27 mouse cellular contexts compared by ENCODE assay signal in the genomic region with DNA sequence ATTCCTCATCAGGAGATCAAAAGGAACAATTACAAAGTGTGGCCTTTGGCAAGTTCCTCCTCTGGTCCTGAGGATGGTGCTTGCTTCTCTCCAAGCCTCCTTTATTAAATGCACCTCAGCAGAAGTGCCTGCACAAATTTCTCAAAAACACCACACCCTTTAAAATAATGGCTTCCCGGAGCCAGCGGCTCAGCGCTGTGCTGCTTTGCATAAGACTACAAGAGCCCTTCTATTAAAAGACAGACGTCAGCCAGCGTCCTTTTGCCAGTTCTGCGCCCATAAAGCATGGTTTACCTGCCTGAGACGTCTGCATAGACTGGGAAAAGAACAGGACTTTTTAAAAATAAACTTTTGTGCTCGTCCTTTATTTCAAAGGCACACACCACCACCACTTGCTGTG. TPM values are rescaled to one million over a fixed set of nuclear protein-coding genes. Genes with fewer than 3 reads are reported as not detected.
DNase-seq lines count a peak whose midpoint lies in the region; ATAC-seq and TF ChIP-seq lines count a peak whose summit lies in the region.
"Had no signal": no experiment of that assay in that cellular context is flagged by ENCODE, and none has a peak within 500 bp of the region (broad histone marks: within the 10 kb centered on the region; RNA-seq: fewer than 3 reads in every experiment).

No protein-coding gene starts in this region.

- 63% methylated on average over 8 of the region's 8 CpGs for WGBS in heart, embryonic 14.5 days
- 67% methylated on average over 8 of the region's 8 CpGs for WGBS in heart, embryonic 10.5 days
- WGBS in midbrain, embryonic 14.5 days: 34% methylated on average over 8 of the region's 8 CpGs
- 28% methylated on average over 8 of the region's 8 CpGs for WGBS in midbrain, postnatal 0 days

- TF ChIP-seq CTCF in midbrain, postnatal 0 days (IDR thresholded peaks at IDR 0.05): no peak

- no peak overlapping the region for H3K4me3 ChIP-seq in heart, embryonic 14.5 days (ENCODE audit: control insufficient read depth in 1 of 2, insufficient read depth in 1 of 2, low read depth in 1 of 2, low read length in 2 of 2)
- no peak overlapping the region for H3K4me3 ChIP-seq in heart, embryonic 10.5 days
- H3K4me3 ChIP-seq in midbrain, embryonic 14.5 days (replicated peaks; ENCODE audit: low read depth, low read length): no peak overlapping the region
- H3K4me3 ChIP-seq in midbrain, postnatal 0 days (ENCODE audit: low read depth, low read length): no peak overlapping the region
- H3K4me3 ChIP-seq: embryonic facial prominence, embryonic 12.5 days; forebrain, embryonic 12.5 days; hindbrain, embryonic 10.5 days; intestine, embryonic 15.5 days had no signal

- no peak for DNase-seq in heart, embryonic 10.5 days (ENCODE audit: low spot score)
- peak; percentile 19 for DNase-seq in midbrain, embryonic 14.5 days
- no peak for DNase-seq in midbrain, postnatal 0 days (ENCODE audit: low spot score)
- DNase-seq in R1 (ENCODE audit: low read depth, low spot score): peak; percentile 48
- no peak for DNase-seq in layer of hippocampus, adult 8-10 months (ENCODE audit: low spot score in 2 of 2)
- no peak for DNase-seq in gastrocnemius, postnatal 36 days
- DNase-seq: adrenal gland, adult 8-10 months; cerebellum, adult 11 months; cerebellum, adult 8-10 months; cerebellum, postnatal 14 days; embryo, embryonic 11 days; heart, adult 18-20 months had no signal

- H3K36me3 ChIP-seq in heart, embryonic 14.5 days (ENCODE audit: control insufficient read depth, insufficient read depth, low read length): no peaks in the 10 kb centered on the region
- H3K36me3 ChIP-seq in heart, embryonic 10.5 days: no peaks in the 10 kb centered on the region
- H3K36me3 ChIP-seq in midbrain, embryonic 14.5 days (ENCODE audit: control insufficient read depth, insufficient read depth, low read length): no peaks in the 10 kb centered on the region
- no peaks in the 10 kb centered on the region for H3K36me3 ChIP-seq in midbrain, postnatal 0 days (ENCODE audit: insufficient read depth, low read length)
- H3K36me3 ChIP-seq: embryonic facial prominence, embryonic 12.5 days; forebrain, embryonic 12.5 days; hindbrain, embryonic 10.5 days; intestine, embryonic 15.5 days had no signal

- H3K9me3 ChIP-seq in heart, embryonic 14.5 days (ENCODE audit: control insufficient read depth, low read length): no peaks in the 10 kb centered on the region
- no peaks in the 10 kb centered on the region for H3K9me3 ChIP-seq in heart, embryonic 10.5 days
- H3K9me3 ChIP-seq in midbrain, embryonic 14.5 days (ENCODE audit: control insufficient read depth, low read length): no peaks in the 10 kb centered on the region
- H3K9me3 ChIP-seq in midbrain, postnatal 0 days (ENCODE audit: low read length): no peaks in the 10 kb centered on the region
- H3K9me3 ChIP-seq: embryonic facial prominence, embryonic 12.5 days; forebrain, embryonic 12.5 days; hindbrain, embryonic 10.5 days; intestine, embryonic 15.5 days had no signal

- no peaks in the 10 kb centered on the region for H3K27me3 ChIP-seq in heart, embryonic 14.5 days (ENCODE audit: control insufficient read depth, insufficient read depth, low read length)
- H3K27me3 ChIP-seq in heart, embryonic 10.5 days (ENCODE audit: insufficient read depth, poor library complexity, severe bottlenecking): no peaks in the 10 kb centered on the region
- H3K27me3 ChIP-seq in midbrain, embryonic 14.5 days (ENCODE audit: control insufficient read depth, insufficient read depth, low read length): no peaks in the 10 kb centered on the region
- H3K27me3 ChIP-seq in midbrain, postnatal 0 days (ENCODE audit: insufficient read depth, low read length): no peaks in the 10 kb centered on the region
- H3K27me3 ChIP-seq: embryonic facial prominence, embryonic 12.5 days; forebrain, embryonic 12.5 days; intestine, embryonic 15.5 days; Patski had no signal

- intact Hi-C loops in gastrocnemius, postnatal 36 days (cut with DNase I): no loop called here

- H3K9ac ChIP-seq in heart, embryonic 14.5 days (ENCODE audit: low read length): no peak overlapping the region
- no peak overlapping the region for H3K9ac ChIP-seq in midbrain, embryonic 14.5 days (replicated peaks; ENCODE audit: low read length)
- H3K9ac ChIP-seq in midbrain, postnatal 0 days (replicated peaks; ENCODE audit: low read length, poor library complexity, severe bottlenecking): no peak overlapping the region
- H3K9ac ChIP-seq: embryonic facial prominence, embryonic 12.5 days; forebrain, embryonic 12.5 days; forebrain, postnatal 0 days; hindbrain, embryonic 14.5 days; intestine, embryonic 15.5 days had no signal

- H3K27ac ChIP-seq in heart, embryonic 14.5 days (replicated peaks in 1 of 2; ENCODE audit: control insufficient read depth in 1 of 2, insufficient read depth in 1 of 2, low read depth in 2 of 2, low read length in 2 of 2): no peak overlapping the region
- H3K27ac ChIP-seq in heart, embryonic 10.5 days: no peak overlapping the region
- H3K27ac ChIP-seq in midbrain, embryonic 14.5 days (replicated peaks; ENCODE audit: low read depth, low read length): no peak overlapping the region
- no peak overlapping the region for H3K27ac ChIP-seq in midbrain, postnatal 0 days (ENCODE audit: low read depth, low read length)
- H3K27ac ChIP-seq: embryonic facial prominence, embryonic 12.5 days; forebrain, embryonic 12.5 days; hindbrain, embryonic 10.5 days; hindbrain, embryonic 14.5 days; intestine, embryonic 15.5 days had no signal

- H3K4me2 ChIP-seq in heart, embryonic 14.5 days (ENCODE audit: low read length): 0 out of 2 replicates have a peak overlapping the region, but pooled peaks have one; percentile 3
- H3K4me2 ChIP-seq in midbrain, embryonic 14.5 days (ENCODE audit: low read length): 0 out of 2 replicates have a peak overlapping the region, but pooled peaks have one; percentile 3
- no peak overlapping the region for H3K4me2 ChIP-seq in midbrain, postnatal 0 days (ENCODE audit: low read depth, low read length, poor library complexity, severe bottlenecking)
- H3K4me2 ChIP-seq: embryonic facial prominence, embryonic 12.5 days; forebrain, embryonic 12.5 days; heart, embryonic 11.5 days; hindbrain, embryonic 14.5 days; intestine, embryonic 15.5 days had no signal

- ATAC-seq in heart, embryonic 14.5 days (ENCODE audit: insufficient number of reproducible peaks, insufficient read depth, low FRiP score, low read depth): no peak
- ATAC-seq in midbrain, embryonic 14.5 days (ENCODE audit: low FRiP score, low TSS enrichment): no peak
- no peak for ATAC-seq in midbrain, postnatal 0 days (ENCODE audit: low FRiP score)
- ATAC-seq: forebrain, postnatal 0 days; Patski had no signal

- peaks cover 2 to 8% of the 10 kb centered on the region in 2 experiments; a peak in 3 of 4 replicates for H3K4me1 ChIP-seq in heart, embryonic 14.5 days (ENCODE audit: control insufficient read depth in 2 of 2, insufficient read depth in 2 of 2, low read length in 2 of 2)
- H3K4me1 ChIP-seq in heart, embryonic 10.5 days: peaks cover 15% of the 10 kb centered on the region
- no peaks in the 10 kb centered on the region for H3K4me1 ChIP-seq in midbrain, embryonic 14.5 days (ENCODE audit: control insufficient read depth, insufficient read depth, low read length)
- H3K4me1 ChIP-seq in midbrain, postnatal 0 days (ENCODE audit: insufficient read depth, low read length): no peaks in the 10 kb centered on the region
- H3K4me1 ChIP-seq: intestine, embryonic 15.5 days had no signal

RNA-seq across cellular contexts. Expression of a gene that starts 49.1 kb away (rescaled TPM):
- polyA plus RNA-seq in heart, embryonic 14.5 days (2014; fragmentation: Nextera tagmentation; extraction: Ambion mirVana): not detected in 2 replicates
- polyA plus RNA-seq in heart, embryonic 10.5 days (2016; fragmentation: Nextera tagmentation; extraction: Ambion mirVana): 0.18 TPM in 1 of 2 replicates, not detected in the other
- not detected in 2 replicates for polyA plus RNA-seq in midbrain, embryonic 14.5 days (2014; fragmentation: Nextera tagmentation; extraction: Ambion mirVana)
- total RNA-seq in midbrain, postnatal 0 days (2014; rRNA removed): not detected in 2 replicates
- polyA plus RNA-seq in midbrain, postnatal 0 days (2015; fragmentation: Nextera tagmentation; extraction: Ambion mirVana): not detected in 2 replicates
- not detected for total RNA-seq in layer of hippocampus, adult 8-10 months (2022)
- total RNA-seq in gastrocnemius, postnatal 36 days (2021): under 1 TPM in 1 of 2 experiments, not detected in 1; 0.31 TPM
- total RNA-seq: adrenal gland, adult 8-10 months; adrenal gland, postnatal 36 days; forebrain, postnatal 0 days; gastrocnemius, postnatal 4 days; heart, adult 18-20 months; heart, postnatal 25 days had no signal
- polyA plus RNA-seq: embryonic facial prominence, embryonic 12.5 days; forebrain, embryonic 12.5 days; forebrain, postnatal 0 days; heart, embryonic 16.5 days; hindbrain, embryonic 14.5 days; intestine, embryonic 15.5 days; Patski had no signal

RNA-seq across cellular contexts. Expression of a gene that starts 55.1 kb away (rescaled TPM):
- not detected in 2 replicates for polyA plus RNA-seq in heart, embryonic 14.5 days (2014; fragmentation: Nextera tagmentation; extraction: Ambion mirVana)
- polyA plus RNA-seq in heart, embryonic 10.5 days (2016; fragmentation: Nextera tagmentation; extraction: Ambion mirVana): 0.55 TPM in 1 of 2 replicates, not detected in the other
- not detected in 2 replicates for polyA plus RNA-seq in midbrain, embryonic 14.5 days (2014; fragmentation: Nextera tagmentation; extraction: Ambion mirVana)
- not detected in 2 replicates for total RNA-seq in midbrain, postnatal 0 days (2014; rRNA removed)
- not detected in 2 replicates for polyA plus RNA-seq in midbrain, postnatal 0 days (2015; fragmentation: Nextera tagmentation; extraction: Ambion mirVana)
- total RNA-seq in layer of hippocampus, adult 8-10 months (2022): not detected
- total RNA-seq in gastrocnemius, postnatal 36 days (2021): not detected
- total RNA-seq: adrenal gland, adult 8-10 months; adrenal gland, postnatal 36 days; common myeloid progenitor, adult 5-6 weeks; forebrain, postnatal 0 days; gastrocnemius, adult 8-10 months; gastrocnemius, postnatal 4 days; heart, adult 18-20 months; heart, postnatal 25 days had no signal
- polyA plus RNA-seq: embryonic facial prominence, embryonic 12.5 days; forebrain, embryonic 12.5 days; forebrain, postnatal 0 days; heart, embryonic 16.5 days; hindbrain, embryonic 10.5 days; hindbrain, embryonic 14.5 days; Patski had no signal

Comparison
In these comparisons a context has a peak if more than half of its experiments do, and no peak if none do; other contexts are left out.
1. DNase-seq: peak in midbrain, embryonic 14.5 days (single experiment) and R1 (single experiment); none in heart, embryonic 10.5 days (single experiment), midbrain, postnatal 0 days (single experiment), layer of hippocampus, adult 8-10 months (0 of 2) and gastrocnemius, postnatal 36 days (0 of 2).